9 mouse cellular contexts compared by ENCODE assay signal in the genomic region with DNA sequence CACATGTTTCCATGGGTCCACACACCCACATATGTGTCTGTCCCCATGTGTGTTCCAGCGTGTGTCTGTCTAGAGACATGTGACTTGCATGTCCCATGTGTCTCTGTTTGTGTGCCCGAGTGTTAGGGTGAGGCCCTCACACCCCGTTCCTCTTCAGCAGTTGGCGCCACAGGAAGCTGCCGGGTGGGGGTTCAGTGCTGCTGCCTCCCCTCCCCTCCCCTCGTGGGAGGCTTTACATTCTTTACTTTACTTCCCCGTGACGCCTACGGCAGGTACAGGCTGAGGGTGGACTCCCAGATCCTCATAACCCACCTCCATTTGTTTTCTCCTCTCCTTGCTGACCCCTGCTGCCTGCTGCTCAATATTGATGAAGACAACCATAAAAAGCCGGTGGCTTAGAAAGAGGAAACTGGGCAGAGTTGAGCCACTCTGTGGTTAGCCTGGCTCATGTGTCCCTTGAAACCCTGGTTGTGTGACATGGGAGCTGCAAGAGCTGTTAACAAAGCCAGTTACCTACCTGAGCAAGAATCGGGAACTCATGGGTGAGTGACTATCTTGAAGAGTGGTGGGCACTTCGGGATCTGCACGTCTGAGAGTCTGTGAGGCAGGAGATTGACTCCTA. TPM values are rescaled to one million over a fixed set of nuclear protein-coding genes. Genes with fewer than 3 reads are reported as not detected.
DNase-seq lines count a peak whose midpoint lies in the region; ATAC-seq lines count a peak whose summit lies in the region.
"Had no signal": no experiment of that assay in that cellular context is flagged by ENCODE, and none has a peak within 500 bp of the region (broad histone marks: within the 10 kb centered on the region; RNA-seq: fewer than 3 reads in every experiment).

TSS of gene A430078G23Rik (plus strand) at position 227 of the 622 bp plus-strand sequence.

- no peaks in the 10 kb centered on the region for H3K9me3 ChIP-seq in heart, embryonic 10.5 days
- H3K9me3 ChIP-seq in liver, embryonic 12.5 days (replicated peaks): no peaks in the 10 kb centered on the region
- no peaks in the 10 kb centered on the region for H3K9me3 ChIP-seq in kidney, embryonic 15.5 days (replicated peaks)
- no peaks in the 10 kb centered on the region for H3K9me3 ChIP-seq in hindbrain, embryonic 14.5 days (ENCODE audit: control insufficient read depth, low read length)

- H3K9ac ChIP-seq in liver, embryonic 12.5 days: no peak within 1 kb of the TSS
- no peak within 1 kb of the TSS for H3K9ac ChIP-seq in kidney, embryonic 15.5 days
- no peak within 1 kb of the TSS for H3K9ac ChIP-seq in hindbrain, embryonic 14.5 days

- peak within 1 kb of the TSS; percentile 32 for H3K4me2 ChIP-seq in liver, embryonic 12.5 days
- no peak within 1 kb of the TSS for H3K4me2 ChIP-seq in kidney, embryonic 15.5 days
- no peak within 1 kb of the TSS for H3K4me2 ChIP-seq in hindbrain, embryonic 14.5 days (replicated peaks)

- no peaks in the 10 kb centered on the region for H3K4me1 ChIP-seq in heart, embryonic 10.5 days
- peaks cover 34% of the 10 kb centered on the region for H3K4me1 ChIP-seq in liver, embryonic 12.5 days
- peaks cover 18% of the 10 kb centered on the region for H3K4me1 ChIP-seq in kidney, embryonic 15.5 days
- no peaks in the 10 kb centered on the region for H3K4me1 ChIP-seq in hindbrain, embryonic 14.5 days (replicated peaks; ENCODE audit: control insufficient read depth, insufficient read depth, low read length)

- H3K36me3 ChIP-seq in heart, embryonic 10.5 days: no peaks in the 10 kb centered on the region
- no peaks in the 10 kb centered on the region for H3K36me3 ChIP-seq in liver, embryonic 12.5 days
- H3K36me3 ChIP-seq in kidney, embryonic 15.5 days: no peaks in the 10 kb centered on the region
- no peaks in the 10 kb centered on the region for H3K36me3 ChIP-seq in hindbrain, embryonic 14.5 days (replicated peaks; ENCODE audit: control insufficient read depth, insufficient read depth)

- H3K27ac ChIP-seq in heart, embryonic 10.5 days: no peak within 1 kb of the TSS
- H3K27ac ChIP-seq in liver, embryonic 12.5 days: peak within 1 kb of the TSS; percentile 31; the same call in 1 of the 2 replicates
- no peak within 1 kb of the TSS for H3K27ac ChIP-seq in kidney, embryonic 15.5 days
- H3K27ac ChIP-seq in hindbrain, embryonic 14.5 days: no peak within 1 kb of the TSS

- no peak for ATAC-seq in liver, embryonic 12.5 days
- no peak for ATAC-seq in kidney, embryonic 15.5 days (replicated peaks; ENCODE audit: low FRiP score)
- no peak for ATAC-seq in hindbrain, embryonic 14.5 days (ENCODE audit: low FRiP score)

- peak; percentile 95 for DNase-seq in heart, adult 11 months
- DNase-seq in heart, embryonic 10.5 days (ENCODE audit: low spot score): no peak
- peak; percentile 60 to 71 for DNase-seq in monocyte, adult 2 months (ENCODE audit: low read depth in 1 of 2, low spot score in 2 of 2)
- peak; percentile 78 for DNase-seq in thymus, postnatal 0 days (ENCODE audit: low spot score)
- no peak for DNase-seq in layer of hippocampus, adult 18-20 months (ENCODE audit: low spot score in 2 of 2)
- DNase-seq in hindbrain, embryonic 14.5 days (ENCODE audit: low spot score): no peak

- no peak within 1 kb of the TSS for H3K4me3 ChIP-seq in heart, embryonic 10.5 days
- peak within 1 kb of the TSS; percentile 23 for H3K4me3 ChIP-seq in liver, embryonic 12.5 days
- no peak within 1 kb of the TSS for H3K4me3 ChIP-seq in kidney, embryonic 15.5 days (replicated peaks)
- H3K4me3 ChIP-seq in hindbrain, embryonic 14.5 days (replicated peaks; ENCODE audit: low read length): no peak within 1 kb of the TSS

- H3K27me3 ChIP-seq in heart, embryonic 10.5 days (ENCODE audit: insufficient read depth, poor library complexity, severe bottlenecking): no peaks in the 10 kb centered on the region
- no peaks in the 10 kb centered on the region for H3K27me3 ChIP-seq in liver, embryonic 12.5 days (replicated peaks)
- H3K27me3 ChIP-seq in kidney, embryonic 15.5 days: no peaks in the 10 kb centered on the region
- no peaks in the 10 kb centered on the region for H3K27me3 ChIP-seq in hindbrain, embryonic 14.5 days (ENCODE audit: control insufficient read depth, insufficient read depth, low read length)

- 72% methylated on average over 13 of the region's 13 CpGs for WGBS in heart, embryonic 10.5 days
- WGBS in liver, embryonic 12.5 days (ENCODE audit: insufficient replicate concordance): 13% methylated on average over 13 of the region's 13 CpGs
- WGBS in kidney, embryonic 15.5 days: 63% methylated on average over 13 of the region's 13 CpGs
- WGBS in hindbrain, embryonic 14.5 days: 87% methylated on average over 13 of the region's 13 CpGs

RNA-seq across cellular contexts. Expression of gene A430078G23Rik, which starts in this region (rescaled TPM):
- 0.24 TPM in 1 of 2 replicates, not detected in the other for polyA plus RNA-seq in heart, embryonic 10.5 days (2016; fragmentation: Nextera tagmentation; extraction: Ambion mirVana)
- polyA plus RNA-seq in liver, embryonic 12.5 days (2016; fragmentation: Nextera tagmentation; extraction: Ambion mirVana): 0.81 and 0.87 TPM in 2 replicates
- 15.1 and 22.3 TPM in 2 replicates for polyA plus RNA-seq in thymus, postnatal 0 days (2015; fragmentation: Nextera tagmentation; extraction: Ambion mirVana)
- 0.12 TPM in 1 of 2 replicates, not detected in the other for polyA plus RNA-seq in kidney, embryonic 15.5 days (2015; fragmentation: Nextera tagmentation; extraction: Ambion mirVana)
- total RNA-seq in layer of hippocampus, adult 18-20 months (2021): not detected
- not detected in 2 replicates for polyA plus RNA-seq in hindbrain, embryonic 14.5 days (2014; fragmentation: Nextera tagmentation; extraction: Ambion mirVana)
- polyA plus RNA-seq: C2C12 had no signal

Comparison
In these comparisons a context has a peak if more than half of its experiments do, and no peak if none do; other contexts are left out.
1. DNase-seq: peak in heart, adult 11 months (single experiment), monocyte, adult 2 months (2 of 2) and thymus, postnatal 0 days (single experiment); none in heart, embryonic 10.5 days (single experiment), layer of hippocampus, adult 18-20 months (0 of 2) and hindbrain, embryonic 14.5 days (single experiment).